Mouse (Mus musculus) cerebellum, adult 2 months (tissue): ENCODE results near the gene Epn3.

Experiments used
- CTCF ChIP-seq: fragments of 200-500 bp; IDR thresholded peaks from 2 replicates; pipeline ENCODE4 v1.5.1; 2011; ENCODE audit warnings: low read depth, mild to moderate bottlenecking, control low read depth, low read length, moderate library complexity, borderline replicate concordance; ENCODE audit not compliant: insufficient read depth
- POLR2A ChIP-seq: fragments of 200-500 bp; IDR thresholded peaks from 2 replicates; pipeline ENCODE4 v1.6.1; 2011; ENCODE audit warnings: low read length, control low read depth, borderline replicate concordance; ENCODE audit not compliant: insufficient read depth

GRCm38 (mm10) chr11:94440421-94440820 is 59.4 kb downstream of the Epn3 start:
- TF ChIP-seq CTCF (no peak), POLR2A (no peak)
